Mouse (Mus musculus) 3T3-L1 (cell line): Measurements from ENCODE around the gene A130010J15Rik.
A peak's percentile ranks its signal among the peaks of the same experiment; 100 is the strongest.

Experiments
- DNase-seq: peaks from one replicate; pipeline ENCODE4 v3.0.0-alpha.2; 2015; ENCODE audit warnings: low read depth, low spot score

A130010J15Rik gene

DNA sequence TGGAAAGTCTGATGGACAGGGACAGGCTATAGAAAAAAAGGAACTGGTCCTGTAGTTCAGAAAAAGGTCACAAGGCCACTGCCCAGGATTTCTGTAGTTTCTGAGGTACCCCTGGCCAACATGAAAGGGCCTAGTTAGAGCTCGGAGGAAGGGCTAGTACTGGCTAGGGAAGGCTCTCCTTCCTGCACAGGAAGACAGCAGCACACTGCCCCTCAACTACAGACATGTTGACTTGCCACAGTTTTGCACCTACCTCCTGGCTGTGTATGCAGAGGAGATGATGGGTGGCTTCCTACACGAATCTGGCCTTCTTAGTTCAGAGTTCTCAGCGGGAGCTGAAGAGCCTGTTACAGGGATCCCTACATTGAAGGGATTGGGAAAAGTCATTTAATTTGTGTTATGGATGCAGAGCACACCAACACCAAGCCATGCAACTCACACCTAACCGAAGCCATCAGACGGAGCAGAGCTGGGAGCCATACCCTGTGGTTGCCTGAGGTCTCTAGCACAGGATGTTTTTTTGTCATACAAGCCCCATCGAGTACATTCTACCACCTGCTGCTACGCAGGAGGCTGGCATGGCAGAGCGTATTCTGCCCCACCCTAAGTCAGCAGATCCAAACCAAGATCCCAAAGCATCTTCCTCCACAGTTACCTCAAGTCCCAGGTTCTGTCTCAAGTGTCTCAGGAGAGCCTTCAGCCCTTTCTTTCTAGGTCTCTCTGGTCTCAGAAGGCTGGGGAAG is 33.0 kb downstream of the A130010J15Rik start:
- no peak for DNase-seq

DNA sequence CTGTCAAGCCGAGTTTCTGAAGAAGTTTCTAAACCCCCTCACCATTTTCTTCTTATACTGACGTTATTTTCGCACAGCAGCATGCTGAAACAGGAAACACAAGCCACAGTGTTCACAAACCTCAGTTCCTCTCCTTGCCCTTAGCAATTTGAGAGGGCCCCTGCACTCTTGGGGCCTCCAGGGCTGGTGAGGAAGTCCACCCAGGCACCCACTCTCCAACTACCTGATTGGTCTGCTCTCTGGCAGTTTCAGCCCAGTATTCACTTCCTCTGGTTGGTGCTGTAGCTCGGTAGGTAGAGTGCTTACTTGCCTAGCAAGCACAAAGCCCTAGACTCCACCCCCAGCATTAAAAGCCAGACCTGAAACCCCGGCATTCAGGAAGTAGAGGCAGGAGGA is 33.5 kb downstream of the A130010J15Rik start, which contains the start of gene Traf3ip3:
Traf3ip3 (minus strand) TSS at position 321 of the 396 bp plus-strand sequence.
- DNase-seq = no peak

DNA sequence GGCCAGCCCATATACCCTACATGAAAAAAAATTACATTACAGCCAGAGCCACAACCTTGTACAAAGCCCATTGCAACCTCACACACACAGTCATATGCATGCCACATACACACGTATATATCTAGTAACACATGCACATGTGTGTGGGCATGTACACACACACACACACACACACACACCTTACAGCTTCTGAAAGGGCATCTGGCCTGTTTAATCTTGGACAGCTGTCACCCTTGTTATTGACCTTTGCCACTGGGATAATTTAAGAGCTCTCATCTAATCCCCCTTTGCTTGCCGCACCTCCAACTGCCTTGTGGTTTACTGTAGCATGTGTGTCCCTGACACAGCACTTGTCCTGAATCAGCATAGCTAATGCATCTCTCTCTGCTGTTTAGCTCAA is 36.0 kb downstream of the A130010J15Rik start:
- DNase-seq = no peak

DNA sequence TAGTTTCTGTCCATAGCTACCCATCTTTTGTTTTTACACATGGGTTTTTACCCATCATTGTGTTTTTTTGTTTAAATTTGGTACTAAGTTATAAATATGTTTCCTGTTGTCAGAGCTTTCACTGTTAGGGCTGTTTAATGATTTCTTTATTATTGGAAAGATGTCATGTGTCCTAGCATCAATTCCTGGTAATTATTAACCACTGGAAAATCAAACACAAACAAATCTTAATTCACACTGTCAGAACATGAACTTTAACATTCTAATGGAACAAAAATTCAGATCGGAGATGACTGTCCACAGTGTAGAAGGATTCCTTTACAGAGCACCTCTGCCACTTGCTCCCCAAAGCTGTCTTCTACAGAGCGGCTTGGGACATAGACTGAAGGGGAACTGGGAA is 37.6 kb downstream of the A130010J15Rik start:
- no peak for DNase-seq

DNA sequence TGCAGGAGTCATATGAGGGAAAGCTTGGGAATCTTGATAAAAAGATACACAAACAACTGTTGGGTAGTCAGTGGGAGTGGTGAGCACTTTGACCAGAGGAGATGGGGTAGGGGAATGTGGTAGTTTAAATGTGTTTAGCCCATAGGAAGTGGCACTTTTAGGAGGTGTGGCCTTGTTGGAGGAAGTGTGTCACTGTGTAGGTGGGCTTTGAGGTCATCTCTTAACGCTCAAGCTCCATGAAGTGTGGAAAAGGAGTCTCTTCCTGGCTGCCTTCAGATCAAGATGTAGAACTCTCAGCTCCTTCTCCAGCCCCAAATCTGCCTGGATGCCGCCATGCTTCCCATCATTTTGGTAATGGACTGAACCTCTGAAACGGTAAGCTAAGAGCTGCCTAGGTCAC is 39.7 kb downstream of the A130010J15Rik start, which contains the start of gene Lamb3:
Lamb3 (plus strand) TSS at position 197 of the 400 bp plus-strand sequence.
- DNase-seq = no peak

DNA sequence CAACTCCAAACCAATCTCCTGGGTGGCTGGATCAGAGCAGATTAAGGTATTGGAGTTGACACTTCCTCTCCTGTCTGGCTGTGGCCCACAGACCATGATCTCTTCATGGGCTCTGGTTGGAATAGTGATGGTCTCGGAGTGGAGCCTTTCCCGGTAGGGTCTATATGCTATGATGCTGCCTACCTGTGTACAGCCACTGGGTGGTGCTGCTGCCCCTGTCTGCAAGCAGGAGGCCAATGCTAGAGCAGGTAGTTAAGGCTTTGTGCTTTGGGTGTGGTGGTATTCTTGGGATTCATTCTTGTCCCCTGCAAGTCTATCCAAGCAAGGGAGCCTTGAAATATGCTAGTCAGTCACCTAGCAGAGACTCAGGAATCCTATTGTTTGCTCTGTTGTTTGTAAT is 40.3 kb downstream of the A130010J15Rik start:
- peak; percentile 48 for DNase-seq

DNA sequence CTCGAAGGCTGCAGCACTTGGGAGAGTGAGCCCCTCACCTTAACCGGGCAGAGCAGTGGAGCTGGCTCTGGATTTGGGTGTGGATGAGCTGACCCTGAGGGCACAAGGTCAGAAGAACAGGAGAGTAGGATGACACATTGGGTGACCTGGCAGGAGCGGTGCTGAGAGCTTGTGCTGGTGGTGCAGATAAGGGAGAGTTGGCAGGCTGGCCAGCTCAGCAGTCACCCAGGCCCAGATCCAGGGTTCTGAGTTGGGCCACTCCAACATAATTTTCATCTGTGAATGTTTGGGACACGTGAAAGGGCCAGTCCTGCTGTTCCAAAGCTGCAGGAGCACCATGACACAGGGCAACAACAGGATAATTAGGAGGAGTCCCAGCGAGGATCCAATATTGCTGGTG is 43.5 kb downstream of the A130010J15Rik start:
- no peak for DNase-seq

DNA sequence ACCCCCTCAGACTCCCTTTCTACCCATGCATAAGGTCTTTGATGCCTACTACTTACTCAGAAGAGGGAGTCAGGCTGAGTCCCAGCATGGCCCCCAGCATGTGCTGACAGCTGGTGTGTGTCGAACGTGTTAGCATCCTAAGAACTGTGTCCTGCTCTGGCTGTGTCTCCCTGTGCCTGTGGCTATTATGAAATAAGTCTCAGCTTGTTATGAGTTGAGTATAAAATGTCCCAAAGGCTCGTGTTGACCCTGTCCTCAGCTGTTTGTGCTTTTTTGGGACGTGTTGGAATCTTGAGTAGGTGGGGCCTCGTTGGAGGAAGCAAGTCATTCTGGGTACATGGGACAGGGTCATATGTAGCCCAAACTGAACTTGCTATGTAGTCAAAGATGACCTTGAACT is 46.2 kb downstream of the A130010J15Rik start:
- DNase-seq = no peak

DNA sequence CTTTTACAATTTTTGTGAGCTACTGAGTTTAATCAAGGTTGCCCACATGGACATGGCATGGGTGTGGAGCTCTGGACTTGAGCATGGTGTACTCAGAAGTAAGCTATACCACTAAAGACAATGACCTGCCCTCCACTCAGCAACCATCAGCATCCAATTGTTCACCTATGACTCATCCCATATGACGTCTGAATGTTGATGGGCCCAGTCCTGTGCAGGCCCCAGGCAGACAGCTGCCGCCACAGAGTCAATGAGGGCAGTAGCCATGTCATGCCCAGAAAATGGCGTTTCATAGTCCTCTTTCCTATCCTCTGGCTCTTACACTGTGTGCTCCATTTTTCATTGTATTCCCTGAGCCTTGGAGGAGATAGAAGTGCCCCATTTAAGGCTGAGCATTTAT is 48.2 kb downstream of the A130010J15Rik start:
- peak; percentile 53 for DNase-seq

DNA sequence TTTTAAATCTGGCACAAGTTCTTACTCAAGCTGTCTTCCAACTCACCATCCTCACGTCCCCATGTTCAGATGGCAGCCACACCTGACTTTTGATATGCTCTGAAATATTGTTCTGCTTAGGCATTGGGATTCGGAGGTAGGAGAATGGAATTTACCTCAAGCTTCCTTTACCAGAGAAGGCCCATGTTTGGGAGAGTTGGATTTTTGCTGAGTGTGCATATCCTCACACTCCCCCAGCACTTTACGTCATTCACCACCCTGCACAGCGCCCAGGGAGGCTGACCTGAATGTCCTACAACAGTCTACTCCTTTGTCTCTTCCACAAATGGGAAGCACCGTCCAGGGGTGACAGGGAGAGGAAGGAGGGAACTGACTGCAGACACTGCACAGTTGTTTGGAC is 52.6 kb downstream of the A130010J15Rik start:
- no peak for DNase-seq

DNA sequence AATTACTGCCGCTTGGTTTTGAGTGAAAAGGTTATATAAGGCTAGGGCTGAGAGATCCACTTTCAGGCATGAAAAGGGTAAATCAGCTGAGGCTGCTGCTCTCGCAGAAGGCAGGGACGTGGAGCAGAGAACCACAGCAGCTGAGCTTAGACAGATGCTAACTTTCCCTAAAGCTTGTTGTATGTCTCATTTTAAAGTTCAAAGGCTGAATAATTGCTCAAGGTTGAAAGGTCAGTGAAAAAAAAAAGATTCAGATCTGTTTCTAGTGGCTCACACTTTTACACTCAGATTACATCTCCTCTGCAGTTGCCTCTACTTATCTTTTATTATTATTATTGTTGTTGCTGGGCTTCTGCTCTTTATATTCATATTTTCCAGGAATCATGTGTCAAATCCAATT is 57.7 kb downstream of the A130010J15Rik start:
- DNase-seq = no peak

DNA sequence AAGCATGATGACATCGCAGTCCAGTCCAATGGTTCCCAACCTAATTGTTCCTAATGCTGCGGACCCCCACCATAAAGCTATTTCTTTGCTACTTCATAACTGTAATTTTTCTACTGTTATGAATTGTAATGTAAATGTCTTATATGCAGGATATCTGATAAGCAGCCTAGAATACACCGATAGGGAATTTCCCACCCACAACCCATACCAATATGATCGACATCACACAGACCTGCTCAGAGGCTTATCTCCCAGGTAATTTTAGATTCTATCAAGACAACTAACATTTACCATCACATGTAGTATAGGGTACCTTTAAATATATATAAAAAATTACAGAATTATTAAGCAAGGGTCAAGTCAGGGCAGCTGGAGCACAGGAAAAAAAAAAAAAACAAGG is 58.3 kb downstream of the A130010J15Rik start:
- DNase-seq = no peak

DNA sequence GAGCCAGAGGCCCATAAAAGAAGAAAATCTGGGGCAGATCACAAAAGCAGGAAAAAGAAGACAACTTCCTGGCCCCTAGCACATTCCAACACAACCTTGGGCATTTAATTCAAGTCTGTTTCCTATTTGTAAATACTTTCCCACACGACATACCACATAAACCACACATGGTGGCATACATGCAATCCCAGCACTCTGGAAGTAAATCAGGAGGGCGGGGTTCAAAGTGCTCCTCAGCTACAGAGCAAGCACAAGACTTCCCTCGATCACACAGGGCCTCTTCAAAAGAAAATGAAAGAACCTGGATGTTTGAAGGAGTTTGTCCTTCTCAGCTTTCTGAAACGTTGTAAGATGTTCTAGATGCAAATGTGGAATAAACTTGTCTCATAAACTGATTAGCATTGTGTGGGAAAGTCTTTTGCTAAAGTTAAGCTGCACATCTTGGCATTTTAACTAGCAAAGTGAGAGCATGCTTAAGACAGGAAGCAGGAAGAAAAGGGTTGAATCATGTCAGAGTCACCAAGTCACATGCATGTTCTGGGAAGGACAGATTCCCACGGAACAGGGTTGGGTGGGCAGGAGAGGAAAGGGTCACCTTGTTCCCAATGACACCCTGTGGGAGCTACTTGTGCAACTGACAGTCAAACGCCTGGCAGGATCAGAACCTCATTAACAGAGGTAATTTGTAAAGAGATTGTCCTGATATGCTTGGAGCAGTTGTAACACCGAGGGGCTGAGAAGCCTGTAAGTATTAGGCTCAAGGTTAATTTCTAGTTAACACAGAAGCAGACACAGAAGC is 59.1 kb downstream of the A130010J15Rik start:
- DNase-seq = peak; percentile 39
